Mouse (Mus musculus) neural tube, embryonic 10.5 days (tissue): ENCODE results near the gene Cntnap1.

ENCODE experiments used
- DNase-seq: peaks from one replicate; pipeline ENCODE4 v3.0.0-alpha.2; 2017; ENCODE audit warnings: low spot score; ENCODE audit errors: extremely low spot score

Gene Cntnap1

DNA sequence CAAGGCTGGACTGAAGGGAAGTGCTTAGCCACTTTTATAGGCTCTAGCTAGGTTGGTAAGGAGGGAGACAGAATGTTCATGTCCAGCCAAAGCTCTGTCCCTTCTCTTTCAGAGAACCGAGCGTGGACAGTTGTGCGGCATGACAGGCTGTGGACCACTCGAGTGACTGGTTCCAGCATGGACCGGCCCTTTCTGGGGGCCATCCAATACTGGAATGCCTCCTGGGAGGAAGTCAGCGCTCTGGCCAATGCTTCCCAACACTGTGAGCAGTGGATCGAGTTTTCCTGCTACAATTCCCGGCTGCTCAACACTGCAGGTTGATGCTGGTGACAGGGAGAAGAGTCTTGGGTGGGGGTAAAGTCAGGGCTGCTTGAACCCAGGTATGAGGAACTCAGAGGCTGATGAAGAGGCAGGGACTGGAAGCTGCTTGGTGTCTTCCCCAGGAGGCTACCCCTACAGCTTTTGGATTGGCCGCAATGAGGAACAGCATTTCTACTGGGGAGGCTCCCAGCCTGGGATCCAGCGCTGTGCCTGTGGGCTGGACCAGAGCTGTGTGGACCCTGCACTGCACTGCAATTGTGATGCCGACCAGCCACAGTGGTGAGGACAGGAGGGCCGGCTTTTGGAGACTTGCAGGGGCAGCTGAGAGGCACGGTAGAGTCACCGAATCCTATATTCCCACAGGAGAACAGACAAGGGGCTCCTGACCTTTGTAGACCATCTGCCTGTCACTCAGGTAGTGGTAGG, 12.6 kb downstream of the Cntnap1 start:
- no peak for DNase-seq

DNA sequence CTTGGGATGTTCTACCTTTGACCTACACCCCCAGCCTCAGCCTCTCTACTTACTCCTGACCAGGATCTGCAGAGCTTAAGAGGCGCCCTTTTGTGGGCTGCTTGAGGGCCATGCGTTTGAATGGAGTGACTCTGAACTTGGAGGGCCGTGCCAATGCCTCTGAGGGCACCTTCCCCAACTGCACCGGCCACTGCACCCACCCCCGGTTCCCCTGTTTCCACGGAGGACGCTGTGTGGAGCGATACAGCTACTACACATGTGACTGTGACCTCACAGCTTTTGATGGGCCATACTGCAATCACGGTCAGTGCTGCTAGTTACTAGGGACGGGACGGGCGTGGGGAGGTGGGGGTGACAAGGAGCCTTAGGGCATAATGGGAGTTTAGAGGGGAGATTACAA, 14.7 kb downstream of the Cntnap1 start:
- DNase-seq: no peak

DNA sequence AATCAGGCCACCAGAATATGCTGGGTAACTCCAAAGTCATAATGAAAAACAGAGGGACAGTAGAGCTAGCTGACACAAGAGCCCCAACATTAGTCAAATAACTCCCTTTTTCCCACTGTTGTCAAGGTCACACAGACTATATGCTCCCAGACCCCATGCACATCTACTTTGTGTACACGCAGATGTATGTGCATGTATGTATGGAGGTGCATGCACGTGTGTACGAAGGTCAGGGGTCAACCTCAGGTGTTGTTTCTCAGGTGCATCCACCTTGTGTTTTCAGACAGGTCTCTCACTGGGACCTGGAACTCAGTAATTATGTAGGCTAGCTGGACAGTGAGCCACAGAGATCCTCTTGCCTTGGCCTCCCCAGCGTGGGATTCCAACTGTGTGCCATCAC, 15.1 kb downstream of the Cntnap1 start:
- no peak for DNase-seq

DNA sequence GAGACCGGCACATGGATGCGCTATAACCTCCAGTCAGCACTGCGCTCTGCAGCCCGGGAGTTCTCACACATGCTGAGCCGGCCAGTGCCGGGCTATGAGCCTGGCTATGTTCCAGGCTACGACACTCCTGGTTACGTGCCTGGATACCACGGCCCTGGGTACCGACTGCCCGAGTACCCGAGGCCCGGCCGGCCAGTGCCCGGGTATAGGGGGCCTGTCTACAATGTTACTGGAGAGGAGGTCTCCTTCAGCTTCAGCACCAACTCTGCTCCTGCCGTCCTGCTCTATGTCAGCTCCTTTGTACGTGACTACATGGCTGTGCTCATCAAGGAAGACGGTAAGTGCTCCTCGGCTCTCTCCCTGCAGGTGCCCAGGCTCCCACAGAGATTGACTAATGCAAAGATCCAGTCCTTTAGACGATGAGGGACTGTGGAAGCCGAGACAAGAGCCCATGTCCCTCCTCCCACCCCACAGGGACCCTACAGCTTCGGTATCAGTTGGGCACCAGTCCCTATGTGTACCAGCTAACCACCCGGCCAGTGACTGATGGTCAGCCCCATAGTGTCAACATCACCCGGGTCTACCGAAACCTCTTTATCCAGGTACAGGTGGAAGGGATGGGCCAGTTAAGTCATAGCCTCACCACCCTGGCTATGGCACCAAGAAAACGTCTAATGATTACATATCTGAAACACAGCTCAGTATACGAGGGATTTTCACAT, 16.4 kb downstream of the Cntnap1 start:
- DNase-seq: no peak

DNA sequence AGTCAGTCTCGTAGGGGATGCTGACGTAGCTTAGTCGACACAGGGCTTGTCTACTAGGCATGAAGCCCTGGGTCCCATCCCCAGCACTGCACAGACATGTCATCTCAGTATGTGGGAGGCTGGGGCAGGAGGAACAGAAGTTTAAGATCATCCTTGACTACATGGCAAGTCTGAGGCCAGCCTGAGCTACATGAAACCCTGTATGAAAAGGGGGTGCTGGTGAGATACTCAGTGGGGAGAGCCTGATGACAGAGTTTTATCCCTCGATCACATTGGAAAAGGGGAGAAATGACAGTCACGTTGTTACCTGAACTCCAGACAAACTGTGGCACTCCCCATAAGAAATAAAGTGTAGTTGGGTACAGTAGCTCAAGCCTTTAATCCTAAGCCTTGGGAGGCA, 17.2 kb downstream of the Cntnap1 start:
- DNase-seq: no peak

DNA sequence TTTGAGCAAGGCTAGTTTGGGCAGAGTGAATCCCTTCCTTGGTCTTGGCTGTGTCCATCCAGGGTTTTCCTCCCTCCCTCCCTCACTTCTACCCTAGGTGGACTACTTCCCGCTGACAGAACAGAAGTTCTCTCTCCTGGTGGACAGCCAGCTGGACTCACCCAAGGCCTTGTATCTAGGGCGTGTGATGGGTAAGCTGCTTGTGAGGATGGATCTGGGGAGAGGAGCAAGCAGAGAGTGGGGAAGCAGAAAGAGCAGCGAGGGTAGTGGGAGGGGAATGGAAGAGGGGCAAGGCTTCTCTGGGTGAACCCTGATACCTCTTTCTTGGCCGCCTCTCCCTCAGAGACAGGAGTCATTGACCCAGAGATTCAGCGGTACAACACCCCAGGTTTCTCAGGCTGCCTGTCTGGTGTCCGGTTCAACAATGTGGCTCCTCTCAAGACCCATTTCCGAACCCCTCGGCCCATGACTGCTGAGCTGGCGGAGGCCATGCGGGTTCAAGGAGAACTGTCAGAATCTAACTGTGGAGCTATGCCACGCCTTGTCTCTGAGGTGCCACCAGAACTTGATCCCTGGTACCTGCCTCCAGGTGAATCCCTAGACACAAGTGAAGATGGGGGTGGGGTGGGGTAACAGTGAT, 18.0 kb downstream of the Cntnap1 start:
- no peak for DNase-seq

DNA sequence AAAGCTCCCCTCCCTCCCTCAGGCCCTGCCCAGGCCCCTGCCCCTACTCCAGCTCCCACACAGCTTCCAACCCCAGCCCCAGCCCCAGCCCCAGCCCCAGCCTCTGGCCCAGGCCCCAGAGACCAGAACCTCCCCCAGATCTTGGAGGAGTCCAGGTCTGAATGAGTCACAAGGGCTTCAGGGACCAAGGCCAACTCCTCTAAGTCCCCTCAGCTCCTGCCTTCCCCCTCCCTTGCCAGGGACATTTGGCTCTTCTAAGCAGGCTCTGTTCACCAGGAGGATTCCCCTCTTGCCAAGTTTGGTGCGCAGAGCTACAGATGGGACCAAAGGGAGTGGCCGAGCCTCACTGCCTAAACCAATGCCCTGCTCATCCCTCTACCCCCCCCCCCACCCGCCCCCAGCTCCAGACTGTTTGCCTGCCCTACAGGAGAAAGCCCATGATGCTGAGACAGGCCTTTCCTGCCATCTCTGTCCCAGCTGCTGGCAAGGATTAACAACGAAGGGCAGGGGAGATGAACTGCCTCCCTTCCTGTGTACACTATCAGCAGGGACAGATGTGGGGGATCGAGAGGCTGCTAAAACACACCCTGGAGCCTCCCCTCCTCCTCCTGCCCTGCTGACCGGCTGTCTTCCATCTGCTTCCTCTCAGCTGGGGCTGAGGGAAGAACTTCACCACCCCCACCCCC, 19.3 kb downstream of the Cntnap1 start:
- peak; percentile 62 for DNase-seq

DNA sequence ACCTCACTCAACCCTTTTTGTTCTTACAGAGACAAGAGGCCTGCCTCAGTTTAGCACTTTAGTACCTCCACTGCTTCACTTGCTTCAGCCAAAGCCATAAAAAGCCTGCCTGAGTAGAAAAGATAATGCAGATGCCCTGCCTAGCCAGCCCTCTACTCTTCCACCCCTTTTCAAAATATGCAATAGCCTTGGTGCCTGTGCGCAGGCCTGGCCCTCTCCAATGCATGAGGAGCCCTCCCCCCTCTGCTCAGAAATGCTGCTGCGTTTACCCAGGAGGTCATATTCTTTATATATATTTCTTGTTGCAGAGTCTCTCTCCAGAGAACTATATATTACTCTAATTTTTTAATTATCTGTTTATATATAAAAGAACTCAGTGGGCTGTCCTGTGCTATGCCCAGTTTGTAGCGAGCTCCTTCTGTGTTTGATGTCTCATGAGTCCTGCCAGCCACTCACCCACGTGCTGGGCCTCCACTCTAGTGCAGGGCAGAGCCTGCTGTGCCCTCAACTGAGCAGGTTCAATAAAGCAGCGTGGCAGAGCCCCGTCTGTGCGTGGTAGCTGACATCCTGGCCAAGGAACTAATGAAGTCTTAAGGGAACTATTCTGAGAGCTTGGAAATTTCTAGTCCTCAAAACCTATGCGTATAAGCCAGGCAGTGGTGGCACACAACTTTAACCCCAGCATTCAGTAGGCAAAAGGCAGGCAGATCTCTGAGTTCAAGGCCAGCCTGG, 20.0 kb downstream of the Cntnap1 start:
- DNase-seq: no peak

DNA sequence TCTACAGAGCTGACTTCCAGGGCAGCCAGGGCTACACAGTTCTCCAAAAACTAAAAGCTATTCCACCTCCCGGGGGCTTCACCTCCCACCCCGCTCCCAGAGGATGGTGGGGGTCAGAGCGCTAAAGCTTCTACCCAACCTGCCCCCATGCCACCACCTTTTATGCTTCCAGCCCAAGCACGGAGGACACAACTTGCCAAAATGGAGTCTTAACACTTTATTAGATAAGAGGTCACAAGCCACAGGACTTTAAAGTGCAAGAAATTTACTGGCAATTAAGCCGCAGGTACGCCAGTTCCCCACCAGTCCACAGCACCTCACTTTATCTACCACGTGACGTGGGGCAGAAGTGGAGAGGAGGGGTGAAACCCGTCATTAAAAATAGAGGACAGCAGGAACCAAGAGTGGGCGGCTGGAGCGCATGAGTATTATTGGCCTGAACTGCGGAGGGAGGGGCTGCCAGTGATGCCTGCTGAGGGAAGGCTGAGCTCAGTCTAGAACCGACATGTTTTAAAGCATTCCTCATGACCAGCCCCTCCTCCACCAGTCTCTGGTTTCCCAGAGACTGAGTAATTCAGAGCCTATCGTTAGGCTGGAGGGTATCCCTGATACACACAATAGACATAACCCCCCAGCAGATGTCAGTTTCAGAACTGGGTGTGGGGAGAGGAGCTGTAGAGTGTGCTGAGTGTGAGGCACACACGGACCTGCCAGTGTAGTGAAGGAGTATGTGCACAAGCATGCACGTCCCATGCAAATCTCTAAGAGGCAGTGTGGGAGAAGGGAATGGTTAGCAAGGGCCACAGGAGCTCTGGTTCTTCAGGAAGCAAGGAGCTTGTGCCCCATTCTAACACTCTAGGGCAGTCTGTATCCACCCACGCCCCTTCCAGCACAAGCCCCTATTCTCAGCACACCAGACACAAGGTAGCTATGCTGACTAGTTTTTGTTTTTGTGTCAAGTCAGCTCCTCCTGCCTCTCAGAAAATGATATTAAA, 20.9 kb downstream of the Cntnap1 start:
- DNase-seq: no peak

DNA sequence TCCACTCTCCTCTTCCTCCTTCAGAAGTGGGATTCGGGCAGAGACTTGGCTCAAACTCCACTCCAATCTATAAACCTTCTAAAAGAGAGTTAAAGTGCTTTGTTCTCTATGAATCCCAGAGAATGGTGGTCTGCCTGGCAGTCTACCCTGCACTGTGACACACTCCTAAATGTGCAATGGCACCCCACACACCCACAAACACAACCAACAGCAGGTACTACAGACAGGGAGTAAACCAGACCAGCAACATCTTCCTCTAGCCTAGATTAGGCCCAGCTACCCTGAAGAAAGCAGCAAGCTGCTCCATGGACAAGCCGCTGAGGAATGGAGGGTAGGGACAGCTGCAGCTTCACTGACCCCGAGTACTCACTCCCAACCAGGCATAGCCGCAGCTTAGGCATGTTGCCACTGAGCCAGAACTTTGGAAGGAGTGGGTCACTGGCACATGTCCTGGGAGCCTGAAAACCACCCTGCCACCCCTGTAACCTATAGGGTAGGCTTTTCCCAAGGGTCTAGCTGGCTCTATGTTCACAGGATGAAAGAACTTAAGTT, 21.7 kb downstream of the Cntnap1 start:
- no peak for DNase-seq

DNA sequence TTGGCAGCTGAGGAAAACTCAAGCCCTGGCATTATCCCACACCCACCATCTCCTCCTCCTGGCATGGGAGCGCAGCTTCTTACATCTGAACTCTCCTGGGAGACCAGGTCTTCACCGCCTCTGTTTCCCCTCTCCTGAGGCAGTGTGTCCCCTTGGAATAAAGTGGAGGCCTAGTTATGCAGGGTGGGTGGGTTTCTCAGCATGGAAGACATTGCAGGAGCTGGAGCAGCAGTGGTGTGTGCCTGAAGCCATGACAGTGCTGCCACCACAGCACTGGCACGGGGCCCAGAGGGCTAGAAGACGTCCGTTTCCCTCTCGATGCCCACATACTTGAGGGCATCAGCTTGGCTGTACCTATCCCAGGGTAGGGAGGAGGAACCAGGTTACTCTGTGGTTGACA, 22.3 kb downstream of the Cntnap1 start:
- no peak for DNase-seq

DNA sequence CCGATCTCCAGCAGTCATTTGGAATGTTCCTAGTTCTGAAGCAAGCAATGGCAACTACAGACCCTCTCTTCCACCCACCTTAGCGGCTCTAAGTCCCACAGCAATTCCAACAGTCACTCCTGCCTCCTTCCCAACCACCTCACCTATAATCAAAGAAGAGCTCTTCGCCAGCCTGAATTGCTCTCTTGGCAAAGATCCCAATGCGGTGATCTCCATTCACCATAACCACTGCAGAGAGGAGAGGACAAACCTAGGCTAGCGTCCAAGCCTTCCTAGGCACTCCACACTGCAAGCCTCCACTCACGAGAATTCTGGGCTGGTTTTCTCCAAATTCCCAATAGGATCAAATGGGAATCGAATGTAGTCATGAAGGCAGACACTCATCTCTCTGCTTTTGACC, 22.8 kb downstream of the Cntnap1 start:
- no peak for DNase-seq

DNA sequence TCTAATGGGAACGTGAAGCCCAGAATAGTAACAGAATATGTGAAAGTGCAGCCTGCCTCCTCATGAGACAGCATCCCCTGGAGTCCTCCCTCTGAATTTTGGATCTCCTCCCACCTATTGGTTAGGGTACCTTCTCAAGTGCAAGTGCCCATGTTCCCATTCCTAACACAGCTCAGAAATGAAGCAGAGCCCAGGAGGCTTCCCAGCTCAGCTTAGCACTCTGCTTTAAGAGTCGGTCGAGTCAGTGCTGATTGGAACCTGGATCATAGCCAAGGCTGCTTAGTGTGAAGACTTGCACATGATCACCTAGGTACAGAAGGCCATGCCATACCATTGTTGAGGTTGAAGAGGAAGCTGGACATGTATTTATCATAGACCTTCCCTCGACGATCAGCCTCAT, 23.8 kb downstream of the Cntnap1 start:
- no peak for DNase-seq

DNA sequence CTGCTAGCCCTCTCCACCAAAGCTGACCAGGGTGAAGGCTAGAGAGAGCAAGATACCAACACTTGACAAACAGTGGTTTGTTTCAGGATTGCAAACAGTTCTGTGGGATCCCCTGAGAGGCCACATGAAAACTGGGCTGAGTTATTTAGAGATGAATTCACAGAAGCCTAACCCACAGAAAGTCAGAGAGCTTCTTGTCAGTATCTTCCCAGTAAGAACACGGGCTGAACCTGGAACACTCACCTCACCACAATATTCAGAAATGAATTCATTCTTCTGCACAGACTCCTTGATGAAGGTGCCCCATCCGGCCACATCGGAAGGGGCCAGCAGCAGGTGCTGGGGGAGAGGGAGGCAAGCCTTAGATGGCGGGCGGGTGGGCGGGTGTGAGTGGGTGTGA, 24.3 kb downstream of the Cntnap1 start:
- DNase-seq: no peak

DNA sequence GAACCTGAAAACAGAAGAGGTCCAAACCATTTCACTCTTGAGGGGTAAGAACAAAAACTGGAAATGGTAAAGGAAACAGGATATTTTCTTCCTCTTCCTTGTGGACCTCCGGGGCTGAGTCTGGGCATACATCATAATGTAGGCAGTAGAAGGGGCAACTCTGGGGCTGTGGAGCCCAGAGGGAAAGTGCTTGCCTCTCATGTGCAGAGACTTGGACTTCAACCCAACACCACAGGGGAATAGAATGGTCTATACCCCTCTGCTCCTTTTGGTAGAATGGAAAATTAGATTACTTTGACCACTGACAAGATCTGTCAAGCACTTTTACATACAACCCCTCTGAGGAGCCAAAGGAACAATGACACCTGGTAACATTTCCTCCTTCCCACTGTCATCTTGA, 24.8 kb downstream of the Cntnap1 start:
- DNase-seq: no peak

DNA sequence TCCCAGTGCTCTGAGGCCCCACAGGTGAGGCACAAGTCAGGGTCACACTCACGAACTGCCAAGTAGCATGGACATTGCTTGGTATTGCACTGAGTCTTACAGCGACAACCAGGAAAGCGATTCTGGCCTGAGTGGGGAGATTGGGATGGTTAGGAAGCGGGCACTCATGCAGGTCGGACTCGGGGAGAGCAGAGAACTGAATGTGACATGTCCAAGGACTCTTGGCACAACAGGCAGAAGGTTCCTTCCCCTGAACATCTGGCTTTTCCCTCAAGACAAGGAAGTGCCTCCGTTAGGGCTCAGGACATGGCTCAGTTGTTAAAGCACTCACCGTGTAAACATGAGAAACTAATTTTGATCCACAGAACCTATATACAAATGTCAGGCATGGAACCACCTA, 25.2 kb downstream of the Cntnap1 start:
- no peak for DNase-seq

DNA sequence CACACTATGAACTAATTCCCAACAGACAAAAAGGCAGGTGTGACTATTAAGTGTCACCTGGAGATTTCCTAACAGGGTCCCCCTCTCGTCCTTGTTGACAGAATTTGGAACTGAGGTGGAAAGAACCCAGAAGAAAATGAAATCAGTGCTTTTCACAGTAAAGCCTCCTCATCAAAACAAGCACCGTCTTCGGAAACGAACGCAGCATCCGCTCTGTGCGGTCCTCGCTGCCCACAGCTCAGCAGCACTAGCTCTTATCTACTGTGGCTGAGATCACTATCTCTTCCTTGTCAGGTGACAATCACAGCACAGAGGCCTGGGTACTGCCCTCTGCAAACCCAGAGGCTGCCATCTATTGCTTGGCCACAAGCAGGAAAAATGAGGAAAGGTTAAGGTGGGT, 25.9 kb downstream of the Cntnap1 start:
- DNase-seq: no peak

DNA sequence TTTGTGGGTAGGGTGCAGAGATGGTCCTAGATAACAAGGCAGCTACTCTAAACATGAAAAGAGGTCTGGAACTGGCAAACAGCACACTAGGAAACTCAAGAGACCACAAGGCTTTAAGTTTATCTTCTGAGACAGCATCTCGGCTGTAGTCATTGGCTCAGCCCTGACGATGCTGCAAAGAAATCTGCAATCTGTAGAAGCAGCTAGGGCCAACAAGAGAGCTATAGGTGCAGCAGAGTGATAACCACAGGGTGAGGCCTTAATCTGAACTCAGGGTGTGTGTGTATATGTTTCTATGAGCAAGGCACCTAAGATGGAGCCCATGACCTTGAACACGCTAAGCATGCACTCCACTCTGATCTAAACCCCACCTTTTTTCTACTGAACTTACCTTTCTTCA, 29.2 kb downstream of the Cntnap1 start:
- DNase-seq: no peak

DNA sequence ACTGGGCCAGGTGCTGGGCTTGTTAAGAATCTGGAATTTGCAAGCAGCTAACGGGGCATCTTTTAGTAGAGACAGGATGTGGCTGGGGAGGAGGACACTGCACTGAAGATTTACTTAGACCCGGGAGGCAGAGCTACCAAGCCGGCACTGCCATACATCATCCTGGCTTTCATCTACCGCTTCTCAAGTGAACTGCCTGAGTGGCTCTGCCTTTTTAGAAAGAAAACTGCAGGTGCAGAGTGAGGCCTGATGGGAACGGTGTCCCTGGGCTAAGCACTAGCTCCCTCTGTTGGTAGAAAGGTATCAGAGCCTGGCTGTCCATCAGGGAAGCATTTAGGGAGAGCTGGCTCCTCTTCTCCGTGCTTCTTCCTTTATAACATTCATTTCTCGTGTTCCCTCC, 30.7 kb downstream of the Cntnap1 start:
- DNase-seq: no peak

DNA sequence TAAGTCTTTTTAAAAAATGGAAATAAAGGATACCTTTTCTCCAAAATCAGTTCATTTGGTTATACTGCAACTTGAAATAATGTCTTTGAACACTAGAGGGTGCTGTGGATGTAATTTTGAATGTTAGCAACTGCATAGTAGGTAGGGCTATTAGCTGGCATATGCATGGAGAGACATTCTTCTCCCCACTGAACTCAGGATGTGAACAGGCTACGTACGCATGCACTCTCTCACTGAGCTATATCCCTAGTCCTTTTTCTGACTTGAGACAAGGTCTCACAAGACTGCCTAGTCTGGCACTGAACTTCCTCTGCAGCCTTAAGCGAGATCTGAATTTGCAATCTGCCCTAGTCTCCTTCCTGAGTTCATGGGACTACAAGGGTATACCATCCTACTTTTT, 41.6 kb downstream of the Cntnap1 start:
- DNase-seq: peak; percentile 36
